Mouse (Mus musculus) lung, postnatal 0 days (tissue): ENCODE measurements around the gene Phlpp1.

Experiments
- CTCF ChIP-seq: IDR thresholded peaks from 2 replicates; pipeline ENCODE4 v1.5.1; 2016; ENCODE audit warnings: antibody characterized with exemption, mild to moderate bottlenecking
- EP300 ChIP-seq: IDR thresholded peaks from 2 replicates; pipeline ENCODE4 v1.6.1; 2016; ENCODE audit warnings: antibody characterized with exemption, mild to moderate bottlenecking, control low read depth

GRCm38 (mm10) chr1:106191885-106192284 is 20.3 kb downstream of the Phlpp1 start:
- TF ChIP-seq CTCF (no peak), EP300 (no peak)
